Mouse (Mus musculus) stomach, embryonic 16.5 days (tissue): Measurements from ENCODE around the gene Pdss2. TPM values are rescaled to one million over a fixed set of nuclear protein-coding genes. Genes with fewer than 3 reads are reported as not detected.
"Not testable (repeated sequence)": the region's sequence is repeated elsewhere in the genome, so short reads cannot be mapped to it uniquely, and the experiment has no call there.

Experiments
- ATAC-seq: fragments of 200-750 bp; cut with Nextera tagmentation; 2 replicates; pipeline ENCODE4 v1.8.0; 2017; ENCODE audit warnings: moderate number of reproducible peaks, moderate TSS enrichment; ENCODE audit not compliant: insufficient read depth, low FRiP score
- H3K27ac ChIP-seq: fragments of 300-500 bp; sonication (generic); 2 replicates; pipeline ENCODE4 v1.5.1; 2014; ENCODE audit warnings: low read length
- H3K27me3 ChIP-seq: fragments of 300-500 bp; sonication (generic); 2 replicates; pipeline ENCODE4 v1.6.1; 2014; ENCODE audit warnings: low read length, control low read depth, mixed read lengths; ENCODE audit not compliant: control insufficient read depth, insufficient read depth
- H3K36me3 ChIP-seq: fragments of 300-500 bp; sonication (generic); 2 replicates; pipeline ENCODE4 v1.6.1; 2014; ENCODE audit warnings: low read length; ENCODE audit not compliant: control insufficient read depth, insufficient read depth
- H3K4me1 ChIP-seq: fragments of 300-500 bp; sonication (generic); 2 replicates; pipeline ENCODE4 v1.6.1; 2014; ENCODE audit warnings: low read length, control low read depth, mixed read lengths; ENCODE audit not compliant: control insufficient read depth, insufficient read depth
- H3K4me2 ChIP-seq: fragments of 300-500 bp; sonication (generic); 2 replicates; pipeline ENCODE4 v1.6.1; 2014; ENCODE audit warnings: low read depth, low read length, mixed read lengths
- H3K4me3 ChIP-seq: fragments of 300-500 bp; sonication (generic); replicated peaks from 2 replicates; pipeline ENCODE4 v1.5.1; 2014; ENCODE audit warnings: mild to moderate bottlenecking, low read length
- H3K9ac ChIP-seq: fragments of 300-500 bp; sonication (generic); 2 replicates; pipeline ENCODE4 v1.6.1; 2014; ENCODE audit warnings: low read length
- H3K9me3 ChIP-seq: fragments of 300-500 bp; sonication (generic); replicated peaks from 2 replicates; pipeline ENCODE4 v1.6.1; 2016; ENCODE audit warnings: low read length, control low read depth; ENCODE audit not compliant: control insufficient read depth
- WGBS: fragments of 180-500 bp; shearing (Covaris S2); extraction: QIAGEN DNeasy Blood & Tissue Kit; methylation state at CpG from one replicate; pipeline ENCODE4 v1.1.7; 2014; 5-methylcytosine and 5-hydroxymethylcytosine counted together
- polyA plus RNA-seq: library from polyadenylated mRNA; unstranded; fragments of >200 nt; fragmentation: Nextera tagmentation; extraction: Ambion mirVana; gene quantifications from 2 replicates; pipeline ENCODE4 v1.2.1, GENCODE M21; 2015

Pdss2 gene
- polyA plus RNA-seq, 1 experiment from 2014 or later, result 11.9 TPM

- ATAC-seq, H3K27ac ChIP-seq, H3K9me3 ChIP-seq, H3K4me2 ChIP-seq, H3K9ac ChIP-seq, H3K27me3 ChIP-seq, H3K4me3 ChIP-seq, H3K4me1 ChIP-seq, H3K36me3 ChIP-seq: not testable (repeated sequence)
- WGBS, result no CpG with 5 or more reads among the region's 1 CpGs
These were observed 35.7 kb downstream of the Pdss2 start for GRCm38 (mm10) chr10:43256965-43257364.

- H3K36me3 ChIP-seq, H3K4me2 ChIP-seq, H3K9me3 ChIP-seq, ATAC-seq, H3K4me3 ChIP-seq, H3K27ac ChIP-seq, H3K9ac ChIP-seq, H3K4me1 ChIP-seq, H3K27me3 ChIP-seq: not testable (repeated sequence)
- WGBS, result 60% methylated on average over 8 of the region's 8 CpGs
These were observed 36.2 kb downstream of the Pdss2 start for GRCm38 (mm10) chr10:43257500-43257899.

GRCm38 (mm10) chr10:43271318-43271717 is 50.0 kb downstream of the Pdss2 start:
- Histone ChIP-seq H3K27ac (no peak overlapping the region), H3K4me2 (no peak overlapping the region), H3K4me3 (no peak overlapping the region), H3K9me3 (no peaks in the 10 kb centered on the region), H3K4me1 (no peaks in the 10 kb centered on the region), H3K27me3 (no peaks in the 10 kb centered on the region), H3K36me3 (no peaks in the 10 kb centered on the region), H3K9ac (no peak overlapping the region)
- 72% methylated on average over 2 of the region's 2 CpGs for WGBS
- ATAC-seq, result peak; percentile 68; the same call in 1 of the 2 replicates

- no peak for ATAC-seq
- no peak overlapping the region; the same call in 1 of the 2 replicates for H3K27ac ChIP-seq
- no peaks in the 10 kb centered on the region for H3K27me3 ChIP-seq
- H3K4me2 ChIP-seq, result no peak overlapping the region
- H3K9me3 ChIP-seq, result no peaks in the 10 kb centered on the region
- H3K4me1 ChIP-seq, result peaks cover 6% of the 10 kb centered on the region; the same call in 1 of the 2 replicates
- no peak overlapping the region for H3K4me3 ChIP-seq
- H3K9ac ChIP-seq, result no peak overlapping the region
- WGBS, result 75% methylated on average over 4 of the region's 4 CpGs
- no peaks in the 10 kb centered on the region for H3K36me3 ChIP-seq
These were observed 51.1 kb downstream of the Pdss2 start for GRCm38 (mm10) chr10:43272381-43272780.

GRCm38 (mm10) chr10:43273057-43273456 is 51.8 kb downstream of the Pdss2 start:
- ATAC-seq, result no peak
- H3K27me3 ChIP-seq, result no peaks in the 10 kb centered on the region
- no peak overlapping the region for H3K27ac ChIP-seq
- H3K4me2 ChIP-seq, result no peak overlapping the region
- H3K4me3 ChIP-seq, result no peak overlapping the region
- H3K36me3 ChIP-seq, result no peaks in the 10 kb centered on the region
- H3K9me3 ChIP-seq, result no peaks in the 10 kb centered on the region
- 62% methylated on average over 3 of the region's 3 CpGs for WGBS
- no peak overlapping the region for H3K9ac ChIP-seq
- peaks cover 9% of the 10 kb centered on the region; the same call in 1 of the 2 replicates for H3K4me1 ChIP-seq

GRCm38 (mm10) chr10:43275446-43275845 is 54.2 kb downstream of the Pdss2 start:
- H3K4me2 ChIP-seq, result no peak overlapping the region
- no peak overlapping the region for H3K9ac ChIP-seq
- H3K27ac ChIP-seq, result no peak overlapping the region
- H3K4me3 ChIP-seq, result no peak overlapping the region
- no peaks in the 10 kb centered on the region for H3K27me3 ChIP-seq
- H3K9me3 ChIP-seq, result no peaks in the 10 kb centered on the region
- no peaks in the 10 kb centered on the region for H3K36me3 ChIP-seq
- peaks cover 12% of the 10 kb centered on the region; the same call in 1 of the 2 replicates for H3K4me1 ChIP-seq
- no peak for ATAC-seq
- 78% methylated on average over 5 of the region's 5 CpGs for WGBS

GRCm38 (mm10) chr10:43276116-43276659 is 54.9 kb downstream of the Pdss2 start:
- WGBS, result 74% methylated on average over 1 of the region's 1 CpGs
- Histone ChIP-seq H3K9me3 (no peaks in the 10 kb centered on the region), H3K27ac (no peak overlapping the region), H3K4me3 (no peak overlapping the region), H3K9ac (no peak overlapping the region), H3K27me3 (no peaks in the 10 kb centered on the region), H3K4me1 (peaks cover 12% of the 10 kb centered on the region; the same call in 1 of the 2 replicates), H3K36me3 (no peaks in the 10 kb centered on the region), H3K4me2 (no peak overlapping the region)
- no peak for ATAC-seq

GRCm38 (mm10) chr10:43277266-43278145 is 56.2 kb downstream of the Pdss2 start:
- H3K36me3 ChIP-seq, result no peaks in the 10 kb centered on the region
- H3K9me3 ChIP-seq, result no peaks in the 10 kb centered on the region
- no peak overlapping the region for H3K27ac ChIP-seq
- H3K4me3 ChIP-seq, result no peak overlapping the region
- ATAC-seq, result peak; percentile 60; the same call in 1 of the 2 replicates
- no peak overlapping the region for H3K4me2 ChIP-seq
- H3K27me3 ChIP-seq, result no peaks in the 10 kb centered on the region
- H3K4me1 ChIP-seq, result peaks cover 12% of the 10 kb centered on the region; the same call in 1 of the 2 replicates
- H3K9ac ChIP-seq, result no peak overlapping the region
- WGBS, result 45% methylated on average over 8 of the region's 8 CpGs

- Histone ChIP-seq H3K4me1 (peaks cover 12% of the 10 kb centered on the region; the same call in 1 of the 2 replicates), H3K9me3 (no peaks in the 10 kb centered on the region), H3K9ac (no peak overlapping the region), H3K4me3 (no peak overlapping the region), H3K4me2 (no peak overlapping the region), H3K36me3 (no peaks in the 10 kb centered on the region), H3K27me3 (no peaks in the 10 kb centered on the region), H3K27ac (no peak overlapping the region)
- WGBS, result 64% methylated on average over 5 of the region's 5 CpGs
- ATAC-seq, result no peak
These were observed 58.5 kb downstream of the Pdss2 start for GRCm38 (mm10) chr10:43279637-43280288.
